Mouse (Mus musculus): ENCODE results near the gene Copg2.

DNA sequence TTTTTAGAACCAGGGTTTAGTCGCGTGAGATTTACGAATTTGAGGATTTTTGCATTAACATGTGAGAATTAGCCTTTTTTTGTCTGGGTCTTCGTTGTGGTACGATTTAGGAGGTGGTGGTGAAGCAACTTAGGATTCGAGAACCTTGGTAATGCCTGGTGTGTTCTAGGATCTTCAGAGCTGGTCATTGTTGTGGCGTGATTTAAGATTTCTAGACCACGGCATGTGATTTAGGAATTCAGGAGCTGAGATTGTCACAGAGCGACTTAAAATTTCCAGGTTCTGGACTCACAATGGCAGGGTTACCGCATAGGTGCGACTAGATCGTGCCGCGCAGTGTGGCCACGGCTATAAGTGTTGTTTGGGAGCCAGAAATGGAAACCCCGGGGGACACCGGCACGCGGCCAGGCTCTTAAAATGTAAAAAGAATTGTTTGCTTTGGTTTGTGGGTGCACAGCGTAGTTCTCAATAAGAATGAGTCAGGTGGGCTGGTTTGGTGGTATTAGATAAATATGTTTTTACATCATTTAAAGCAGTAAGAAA is 158.1 kb downstream of the Copg2 start:
- TF ChIP-seq CTCF (IDR thresholded peaks at IDR 0.05): no peak
- TF ChIP-seq POLR2A (IDR thresholded peaks at IDR 0.05; ENCODE audit: insufficient read depth, low read depth, low read length): no peak
- no peak for TF ChIP-seq EP300 (IDR thresholded peaks at IDR 0.05; ENCODE audit: insufficient read depth, low read depth, low read length)

All from heart, adult 2 months (tissue).